Mouse (Mus musculus): Measurements from ENCODE around the gene Myl6. TPM values are rescaled to one million over a fixed set of nuclear protein-coding genes. Genes with fewer than 3 reads are reported as not detected.
A peak's percentile ranks its signal among the peaks of the same experiment; 100 is the strongest.
"Not testable (repeated sequence)": the region's sequence is repeated elsewhere in the genome, so short reads cannot be mapped to it uniquely, and the experiment has no call there.

The Myl6 gene
- total RNA-seq, 2 experiments from 2014 or later = 155 to 171 TPM

GRCm38 (mm10) chr10:128492633-128493311 is 1.2 kb downstream of the Myl6 start:
- intact Hi-C loops (cut with DNase I) = loop anchor here (5.0 kb wide), 1 partner anchor 35 kb away; the partner anchor contains the start of gene Smarcc2
- peak; percentile 43 to 55 for DNase-seq

DNA sequence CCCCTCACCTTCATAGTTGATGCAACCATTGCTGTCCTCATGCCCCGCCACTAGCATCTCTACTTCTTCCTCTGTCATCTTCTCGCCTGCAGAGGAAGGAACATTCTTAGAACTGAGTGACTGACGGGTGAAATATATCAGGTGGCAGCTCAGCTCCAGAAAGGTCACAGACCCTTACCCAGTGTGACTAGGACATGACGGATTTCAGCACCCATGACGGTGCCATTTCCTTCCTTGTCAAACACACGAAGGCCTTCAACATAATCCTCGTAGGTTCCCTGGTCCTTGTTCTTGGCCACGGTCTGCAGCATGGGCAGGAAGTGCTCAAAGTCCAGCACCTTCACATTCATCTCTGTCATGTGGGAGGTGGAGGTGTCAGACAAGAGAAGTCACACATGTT is 1.9 kb downstream of the Myl6 start:
- intact Hi-C loops (cut with DNase I) = loop anchor here (5.0 kb wide), 1 partner anchor 35 kb away; the partner anchor contains the start of gene Smarcc2
- not testable (repeated sequence) for DNase-seq

- DNase-seq = no peak
- intact Hi-C loops (cut with DNase I) = loop anchor here (5.0 kb wide), 1 partner anchor 34 kb away; the partner anchor contains the start of gene Smarcc2
Measured at GRCm38 (mm10) chr10:128491495-128491894, 2.5 kb downstream of the Myl6 start.

DNA sequence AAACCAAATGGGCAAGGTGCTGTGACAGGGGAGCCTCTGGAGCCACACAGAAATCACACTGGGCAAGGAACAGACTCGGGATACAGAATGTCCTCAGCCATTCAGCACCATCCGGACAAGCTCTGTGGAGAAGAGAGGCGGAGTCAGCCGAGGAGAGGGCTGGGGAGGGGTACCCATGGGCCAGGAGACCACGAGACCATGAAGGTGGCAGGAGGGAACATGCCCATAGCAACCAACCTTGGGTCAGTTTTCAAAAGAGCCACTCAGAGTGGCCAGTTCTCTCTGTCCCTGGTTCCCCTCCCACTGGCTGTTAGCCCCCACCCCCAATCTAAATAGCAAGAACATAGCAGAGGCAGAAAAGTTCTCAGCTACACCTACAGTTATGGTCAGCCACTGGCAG is 3.0 kb downstream of the Myl6 start:
- intact Hi-C loops (cut with DNase I) = loop anchor here (5.0 kb wide), 1 partner anchor 34 kb away; the partner anchor contains the start of gene Smarcc2
- DNase-seq = no peak

DNA sequence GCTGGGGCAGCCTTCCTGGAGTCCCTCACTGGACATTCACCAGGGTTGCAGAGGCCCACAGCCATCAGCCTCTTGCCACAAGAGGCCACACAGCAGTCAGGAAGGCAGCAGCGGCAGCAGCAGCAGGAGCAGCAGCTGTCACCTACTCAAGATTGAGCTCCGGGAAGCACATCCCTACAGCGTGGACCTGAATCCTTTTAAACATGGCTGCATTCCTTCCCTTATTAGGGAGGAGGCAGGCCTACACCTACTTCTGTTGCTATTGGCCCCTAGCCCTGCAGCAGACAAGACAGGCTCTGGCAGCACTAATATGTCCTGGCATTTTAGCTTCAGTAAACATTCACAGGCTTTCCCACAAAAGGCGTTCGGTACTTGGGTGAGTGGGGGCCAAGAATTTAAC is 3.7 kb downstream of the Myl6 start:
- intact Hi-C loops (cut with DNase I) = loop anchor here (5.0 kb wide), 1 partner anchor 33 kb away; the partner anchor contains the start of gene Smarcc2
- DNase-seq = no peak

- intact Hi-C loops (cut with DNase I) = loop anchor here (5.0 kb wide), 1 partner anchor 32 kb away; the partner anchor contains the start of gene Smarcc2
Measured at GRCm38 (mm10) chr10:128489785-128490184, 4.2 kb downstream of the Myl6 start.

DNA sequence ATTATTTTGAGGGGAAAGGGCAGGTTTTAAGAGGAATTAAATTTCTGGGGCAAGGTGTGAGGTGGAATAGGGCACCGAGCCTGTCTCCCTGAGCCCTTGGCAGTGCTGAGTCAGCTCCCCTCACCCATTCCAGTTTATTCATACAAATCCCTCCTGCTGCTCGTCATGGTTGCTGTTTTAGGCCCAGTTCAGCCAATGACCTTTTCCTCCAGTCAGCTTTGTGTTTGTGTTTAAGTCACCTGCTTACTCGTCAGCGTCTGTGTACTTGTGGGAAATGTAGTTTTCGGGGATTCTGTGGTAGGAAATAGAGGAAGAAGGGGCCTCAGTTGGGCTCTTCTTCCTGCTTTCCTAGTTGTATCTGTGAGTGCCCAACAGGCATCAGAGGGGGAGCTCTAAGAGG is 4.6 kb downstream of the Myl6 start:
- intact Hi-C loops (cut with DNase I) = no loop called here
- no peak for DNase-seq

More at GRCm38 (mm10) chr10:128489785-128490184, 4.2 kb downstream of the Myl6 start:
- no peak for DNase-seq

GRCm38 (mm10) chr10:128488776-128489175 is 5.2 kb downstream of the Myl6 start:
- no peak for DNase-seq
- intact Hi-C loops (cut with DNase I) = no loop called here

DNA sequence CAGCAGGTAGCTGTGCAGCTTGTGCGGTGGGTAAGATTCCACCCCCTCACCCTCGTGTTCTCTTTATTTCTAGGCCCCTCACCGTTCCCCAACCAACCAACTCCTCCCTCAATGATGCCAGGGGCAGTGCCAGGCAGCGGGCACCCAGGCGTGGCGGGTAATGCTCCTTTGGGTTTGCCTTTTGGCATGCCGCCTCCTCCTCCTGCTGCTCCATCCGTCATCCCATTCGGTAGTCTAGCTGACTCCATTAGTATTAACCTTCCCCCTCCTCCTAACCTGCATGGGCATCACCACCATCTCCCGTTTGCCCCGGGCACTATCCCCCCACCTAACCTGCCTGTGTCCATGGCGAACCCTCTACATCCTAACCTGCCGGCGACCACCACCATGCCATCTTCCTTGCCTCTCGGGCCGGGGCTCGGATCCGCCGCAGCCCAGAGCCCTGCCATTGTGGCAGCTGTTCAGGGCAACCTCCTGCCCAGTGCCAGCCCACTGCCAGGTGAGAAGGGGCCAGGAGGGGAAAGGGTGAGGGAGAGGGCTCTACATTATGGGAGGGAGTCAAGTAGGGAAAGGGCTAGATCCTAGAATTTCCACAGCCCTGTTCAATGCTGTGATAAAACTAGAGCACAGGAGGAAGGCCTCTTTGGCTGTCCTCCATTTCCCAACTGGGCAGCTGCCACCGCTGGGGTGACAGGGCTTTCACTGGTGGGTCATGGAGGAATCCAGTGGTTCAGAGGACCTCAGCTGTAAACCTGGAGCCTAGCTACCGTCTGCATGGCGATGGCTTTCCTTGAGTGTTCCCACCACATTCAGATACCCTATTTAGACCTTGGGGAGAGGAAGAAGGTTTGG is 5.9 kb downstream of the Myl6 start:
- intact Hi-C loops (cut with DNase I) = no loop called here
- no peak for DNase-seq

GRCm38 (mm10) chr10:128486370-128486769 is 7.6 kb downstream of the Myl6 start:
- intact Hi-C loops (cut with DNase I) = no loop called here
- no peak for DNase-seq

- intact Hi-C loops (cut with DNase I) = no loop called here
- DNase-seq = no peak
Measured at GRCm38 (mm10) chr10:128474366-128474765, 19.6 kb downstream of the Myl6 start.

DNA sequence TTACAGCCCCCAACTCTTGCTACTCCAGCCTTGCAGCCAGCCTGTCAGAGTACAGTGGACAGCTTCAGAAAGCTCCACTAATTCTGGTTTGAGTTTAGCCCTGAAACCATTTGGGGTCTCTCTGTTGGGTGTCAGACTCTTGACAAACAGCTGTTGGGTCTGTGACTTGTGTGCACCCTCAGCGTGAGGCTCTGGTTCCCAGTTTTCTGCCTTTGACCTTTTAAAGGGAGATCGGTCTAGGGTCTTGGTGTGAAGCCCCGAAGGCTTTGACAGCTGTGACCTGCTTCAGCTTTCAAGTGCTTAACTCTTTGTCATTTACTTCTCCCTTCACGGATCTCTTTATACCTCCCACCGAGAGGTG is 33.7 kb downstream of the Myl6 start:
- no peak for DNase-seq
- intact Hi-C loops (cut with DNase I) = no loop called here

- DNase-seq = peak in 1 of 2 experiments; percentile 43
- intact Hi-C loops (cut with DNase I) = loop anchor here (2.0 to 5.0 kb wide), 2 partner anchors 33 to 75 kb away; partner anchors contain the start of gene Myl6
Measured at GRCm38 (mm10) chr10:128459409-128460269, 34.3 kb downstream of the Myl6 start.

GRCm38 (mm10) chr10:128458719-128459408 is 35.1 kb downstream of the Myl6 start, which contains the start of gene Smarcc2:
Gene Smarcc2, plus strand, starts transcription at chr10:128459248.
- peak; percentile 78 to 84 for DNase-seq
- intact Hi-C loops (cut with DNase I) = loop anchor here (2.0 to 5.0 kb wide), 2 partner anchors 33 to 76 kb away; partner anchors contain the start of gene Myl6

GRCm38 (mm10) chr10:128458348-128458718 is 35.6 kb downstream of the Myl6 start:
- peak; percentile 86 to 96 for DNase-seq
- intact Hi-C loops (cut with DNase I) = loop anchor here (2.0 to 5.0 kb wide), 2 partner anchors 34 to 76 kb away; partner anchors contain the start of gene Myl6

- DNase-seq = no peak
- intact Hi-C loops (cut with DNase I) = loop anchor here (2.0 to 5.0 kb wide), 4 partner anchors 35 to 123 kb away; partner anchors contain the start of gene Myl6
Measured at GRCm38 (mm10) chr10:128457676-128458075, 36.3 kb downstream of the Myl6 start.

DNA sequence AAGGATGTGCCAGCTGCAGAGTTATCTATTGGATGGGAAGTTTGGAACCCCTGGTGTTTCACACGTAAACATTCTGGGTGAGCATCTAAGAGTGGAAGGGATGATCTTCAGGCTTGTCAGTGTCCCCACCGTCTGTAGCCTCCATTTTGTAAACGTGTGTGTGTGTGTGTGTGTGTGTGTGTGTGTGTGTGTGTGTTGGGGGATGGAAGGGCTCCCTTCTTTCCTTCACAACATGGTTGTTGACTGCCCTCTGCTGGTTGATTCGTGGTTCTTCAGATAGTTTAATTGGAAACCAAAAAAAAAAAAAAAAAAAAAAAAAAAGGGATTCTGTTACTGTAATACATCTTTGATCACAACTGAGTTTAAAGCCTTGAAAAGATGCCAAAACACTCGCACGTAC is 38.7 kb downstream of the Myl6 start:
- peak; percentile 47 to 63 for DNase-seq
- intact Hi-C loops (cut with DNase I) = loop anchor here (5.0 kb wide), 1 partner anchor 37 kb away; the partner anchor contains the start of gene Myl6

GRCm38 (mm10) chr10:128454471-128454870 is 39.5 kb downstream of the Myl6 start:
- intact Hi-C loops (cut with DNase I) = no loop called here
- no peak for DNase-seq

- intact Hi-C loops (cut with DNase I) = no loop called here
- DNase-seq = no peak
Measured at GRCm38 (mm10) chr10:128451014-128451413, 42.9 kb downstream of the Myl6 start.
